In the genomic region with DNA sequence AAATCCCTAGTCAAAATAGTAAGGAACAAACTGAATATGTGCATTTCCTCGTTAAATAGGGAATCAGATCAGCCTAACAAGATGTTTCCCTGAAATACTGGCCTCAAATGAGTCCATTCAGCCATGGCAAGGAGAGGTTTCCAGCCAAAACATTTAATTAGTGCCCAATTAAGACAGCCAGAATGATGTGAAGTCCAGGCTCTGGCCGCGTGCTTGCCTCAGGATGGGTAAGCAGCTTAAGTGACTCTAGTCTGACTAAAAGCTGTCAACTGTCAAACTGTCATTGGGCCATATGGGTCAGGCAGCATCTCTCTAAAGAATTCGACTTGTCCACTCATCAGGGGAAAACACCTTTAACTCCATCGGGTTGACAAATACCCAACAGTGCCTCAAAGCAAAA, we compare ENCODE assay signal across 18 mouse cellular contexts.
A peak's percentile ranks its signal among the peaks of the same experiment; 100 is the strongest.
DNase-seq lines count a peak whose midpoint lies in the region; ATAC-seq and TF ChIP-seq lines count a peak whose summit lies in the region.
"Had no signal": no experiment of that assay in that cellular context is flagged by ENCODE, and none has a peak within 500 bp of the region (broad histone marks: within the 10 kb centered on the region; RNA-seq: fewer than 3 reads in every experiment).

No protein-coding gene starts in this region.

- no peak for TF ChIP-seq CTCF in brain, embryonic 14.5 days (IDR thresholded peaks at IDR 0.05; ENCODE audit: borderline replicate concordance, extremely low read depth, insufficient read depth, insufficient read length)

- no peak for DNase-seq in hindbrain, embryonic 14.5 days (ENCODE audit: low spot score)
- peak; percentile 94 for DNase-seq in brain, embryonic 14.5 days (ENCODE audit: low read depth)
- DNase-seq in forebrain, embryonic 11.5 days (ENCODE audit: low spot score): peak; percentile 65
- DNase-seq: adrenal gland, postnatal 10 days; cerebellum, postnatal 25 days; kidney, adult 18-20 months; kidney, postnatal 14 days; layer of hippocampus, postnatal 36 days; liver; right cerebral cortex, postnatal 4 days had no signal

- peak; percentile 42; the same call in 1 of the 2 replicates for ATAC-seq in hindbrain, embryonic 15.5 days (ENCODE audit: low FRiP score, low read depth)
- no peak; the same call in 1 of the 2 replicates for ATAC-seq in hindbrain, embryonic 14.5 days (ENCODE audit: low FRiP score)
- ATAC-seq in forebrain, embryonic 11.5 days (replicated peaks; ENCODE audit: low FRiP score): peak; percentile 86
- ATAC-seq in hindbrain, embryonic 16.5 days: peak; percentile 82
- ATAC-seq in kidney, embryonic 14.5 days (ENCODE audit: low FRiP score, low TSS enrichment): no peak
- no peak for ATAC-seq in erythroid progenitor cell, adult 5-6 weeks (replicated peaks; ENCODE audit: low FRiP score, poor library complexity, severe bottlenecking)
- no peak for ATAC-seq in inflammation-experienced regulatory T-cells, adult 6 months
- ATAC-seq: lung, postnatal 0 days had no signal

- no peak overlapping the region for H3K27ac ChIP-seq in hindbrain, embryonic 15.5 days (replicated peaks)
- H3K27ac ChIP-seq in hindbrain, embryonic 14.5 days: no peak overlapping the region
- peak overlapping the region; percentile 25; the same call in 1 of the 2 replicates for H3K27ac ChIP-seq in forebrain, embryonic 11.5 days (ENCODE audit: low read depth, low read length)
- no peak overlapping the region for H3K27ac ChIP-seq in hindbrain, embryonic 16.5 days (ENCODE audit: low read depth, low read length)
- no peak overlapping the region for H3K27ac ChIP-seq in kidney, embryonic 14.5 days (ENCODE audit: low read depth, low read length)
- H3K27ac ChIP-seq: layer of hippocampus, adult 2 months had no signal

- H3K36me3 ChIP-seq in hindbrain, embryonic 15.5 days: no peaks in the 10 kb centered on the region
- no peaks in the 10 kb centered on the region for H3K36me3 ChIP-seq in hindbrain, embryonic 14.5 days (replicated peaks; ENCODE audit: control insufficient read depth, insufficient read depth)
- H3K36me3 ChIP-seq in forebrain, embryonic 11.5 days (ENCODE audit: control insufficient read depth, insufficient read depth, low read length): no peaks in the 10 kb centered on the region
- no peaks in the 10 kb centered on the region for H3K36me3 ChIP-seq in hindbrain, embryonic 16.5 days (ENCODE audit: control insufficient read depth, insufficient read depth, low read length)
- no peaks in the 10 kb centered on the region for H3K36me3 ChIP-seq in kidney, embryonic 14.5 days (ENCODE audit: control insufficient read depth, insufficient read depth, low read length)
- H3K36me3 ChIP-seq: neural tube, embryonic 13.5 days had no signal

- no peak overlapping the region for H3K4me3 ChIP-seq in hindbrain, embryonic 15.5 days
- no peak overlapping the region for H3K4me3 ChIP-seq in hindbrain, embryonic 14.5 days (replicated peaks; ENCODE audit: low read length)
- H3K4me3 ChIP-seq in forebrain, embryonic 11.5 days (ENCODE audit: low read depth, low read length): no peak overlapping the region
- H3K4me3 ChIP-seq in hindbrain, embryonic 16.5 days (ENCODE audit: low read length): no peak overlapping the region
- H3K4me3 ChIP-seq in kidney, embryonic 14.5 days (ENCODE audit: low read length): no peak overlapping the region
- H3K4me3 ChIP-seq: layer of hippocampus, adult 2 months; neural tube, embryonic 13.5 days had no signal

- no peak overlapping the region for H3K9ac ChIP-seq in hindbrain, embryonic 15.5 days
- H3K9ac ChIP-seq in hindbrain, embryonic 14.5 days: no peak overlapping the region
- H3K9ac ChIP-seq in forebrain, embryonic 11.5 days (ENCODE audit: low read length): no peak overlapping the region
- no peak overlapping the region for H3K9ac ChIP-seq in hindbrain, embryonic 16.5 days (ENCODE audit: low read depth, low read length)
- no peak overlapping the region for H3K9ac ChIP-seq in kidney, embryonic 14.5 days (ENCODE audit: low read depth, low read length)
- H3K9ac ChIP-seq: neural tube, embryonic 13.5 days had no signal

- H3K4me2 ChIP-seq in hindbrain, embryonic 15.5 days: no peak overlapping the region
- no peak overlapping the region for H3K4me2 ChIP-seq in hindbrain, embryonic 14.5 days (replicated peaks)
- no peak overlapping the region for H3K4me2 ChIP-seq in forebrain, embryonic 11.5 days (ENCODE audit: low read depth, low read length, severe bottlenecking)
- H3K4me2 ChIP-seq in hindbrain, embryonic 16.5 days (ENCODE audit: low read length): no peak overlapping the region
- no peak overlapping the region for H3K4me2 ChIP-seq in kidney, embryonic 14.5 days (replicated peaks; ENCODE audit: low read depth, low read length)
- H3K4me2 ChIP-seq: neural tube, embryonic 13.5 days had no signal

- no peaks in the 10 kb centered on the region for H3K27me3 ChIP-seq in hindbrain, embryonic 15.5 days
- H3K27me3 ChIP-seq in hindbrain, embryonic 14.5 days (ENCODE audit: control insufficient read depth, insufficient read depth, low read length): no peaks in the 10 kb centered on the region
- H3K27me3 ChIP-seq in forebrain, embryonic 11.5 days (ENCODE audit: control insufficient read depth, insufficient read depth, low read length): no peaks in the 10 kb centered on the region
- no peaks in the 10 kb centered on the region for H3K27me3 ChIP-seq in hindbrain, embryonic 16.5 days (replicated peaks; ENCODE audit: control insufficient read depth, insufficient read depth, low read length)
- H3K27me3 ChIP-seq in kidney, embryonic 14.5 days (ENCODE audit: control insufficient read depth, insufficient read depth, low read length): no peaks in the 10 kb centered on the region
- H3K27me3 ChIP-seq: neural tube, embryonic 13.5 days had no signal

- WGBS in hindbrain, embryonic 15.5 days: 47% methylated on average over 5 of the region's 5 CpGs
- 52% methylated on average over 5 of the region's 5 CpGs for WGBS in hindbrain, embryonic 14.5 days
- whole genome bisulfite sequencing in forebrain, embryonic 11.5 days: 20% methylated on average over 5 of the region's 5 CpGs
- 53% methylated on average over 5 of the region's 5 CpGs for WGBS in hindbrain, embryonic 16.5 days
- 71% methylated on average over 5 of the region's 5 CpGs for WGBS in kidney, embryonic 14.5 days

- no peaks in the 10 kb centered on the region for H3K9me3 ChIP-seq in hindbrain, embryonic 15.5 days
- no peaks in the 10 kb centered on the region for H3K9me3 ChIP-seq in hindbrain, embryonic 14.5 days (ENCODE audit: control insufficient read depth, low read length)
- no peaks in the 10 kb centered on the region for H3K9me3 ChIP-seq in forebrain, embryonic 11.5 days (ENCODE audit: control insufficient read depth, low read length)
- H3K9me3 ChIP-seq in hindbrain, embryonic 16.5 days (ENCODE audit: control insufficient read depth, low read length): no peaks in the 10 kb centered on the region
- no peaks in the 10 kb centered on the region for H3K9me3 ChIP-seq in kidney, embryonic 14.5 days (ENCODE audit: control insufficient read depth, low read length)
- H3K9me3 ChIP-seq: neural tube, embryonic 13.5 days had no signal

- H3K4me1 ChIP-seq in hindbrain, embryonic 15.5 days (replicated peaks): no peaks in the 10 kb centered on the region
- H3K4me1 ChIP-seq in hindbrain, embryonic 14.5 days (replicated peaks; ENCODE audit: control insufficient read depth, insufficient read depth, low read length): 0 out of 2 replicates have a peak, but pooled peaks cover 6% of the 10 kb centered on the region
- H3K4me1 ChIP-seq in forebrain, embryonic 11.5 days (replicated peaks; ENCODE audit: control insufficient read depth, insufficient read depth, low read length): peaks cover 4% of the 10 kb centered on the region; the same call in 1 of the 2 replicates
- H3K4me1 ChIP-seq in hindbrain, embryonic 16.5 days (ENCODE audit: control insufficient read depth, insufficient read depth, low read depth, low read length): no peaks in the 10 kb centered on the region; the same call in 1 of the 2 replicates
- no peaks in the 10 kb centered on the region for H3K4me1 ChIP-seq in kidney, embryonic 14.5 days (ENCODE audit: control insufficient read depth, insufficient read depth, low read length)

- no peak for TF ChIP-seq POLR2A in brain, embryonic 14.5 days (IDR thresholded peaks at IDR 0.05; ENCODE audit: borderline replicate concordance, extremely low read depth, insufficient read depth, insufficient read length, poor library complexity, severe bottlenecking)

Comparison
In these comparisons a context has a peak if more than half of its experiments do, and no peak if none do; other contexts are left out.
1. ATAC-seq: peak in hindbrain, embryonic 15.5 days (single experiment), forebrain, embryonic 11.5 days (single experiment) and hindbrain, embryonic 16.5 days (single experiment); none in hindbrain, embryonic 14.5 days (single experiment), kidney, embryonic 14.5 days (single experiment), erythroid progenitor cell, adult 5-6 weeks (single experiment) and inflammation-experienced regulatory T-cells, adult 6 months (single experiment).